Mouse (Mus musculus): ENCODE data around the gene Araf. TPM values are rescaled to one million over a fixed set of nuclear protein-coding genes. Genes with fewer than 3 reads are reported as not detected.

The Araf gene
- polyA plus RNA-seq, 1 experiment from 2014 or later = 196 TPM

DNA sequence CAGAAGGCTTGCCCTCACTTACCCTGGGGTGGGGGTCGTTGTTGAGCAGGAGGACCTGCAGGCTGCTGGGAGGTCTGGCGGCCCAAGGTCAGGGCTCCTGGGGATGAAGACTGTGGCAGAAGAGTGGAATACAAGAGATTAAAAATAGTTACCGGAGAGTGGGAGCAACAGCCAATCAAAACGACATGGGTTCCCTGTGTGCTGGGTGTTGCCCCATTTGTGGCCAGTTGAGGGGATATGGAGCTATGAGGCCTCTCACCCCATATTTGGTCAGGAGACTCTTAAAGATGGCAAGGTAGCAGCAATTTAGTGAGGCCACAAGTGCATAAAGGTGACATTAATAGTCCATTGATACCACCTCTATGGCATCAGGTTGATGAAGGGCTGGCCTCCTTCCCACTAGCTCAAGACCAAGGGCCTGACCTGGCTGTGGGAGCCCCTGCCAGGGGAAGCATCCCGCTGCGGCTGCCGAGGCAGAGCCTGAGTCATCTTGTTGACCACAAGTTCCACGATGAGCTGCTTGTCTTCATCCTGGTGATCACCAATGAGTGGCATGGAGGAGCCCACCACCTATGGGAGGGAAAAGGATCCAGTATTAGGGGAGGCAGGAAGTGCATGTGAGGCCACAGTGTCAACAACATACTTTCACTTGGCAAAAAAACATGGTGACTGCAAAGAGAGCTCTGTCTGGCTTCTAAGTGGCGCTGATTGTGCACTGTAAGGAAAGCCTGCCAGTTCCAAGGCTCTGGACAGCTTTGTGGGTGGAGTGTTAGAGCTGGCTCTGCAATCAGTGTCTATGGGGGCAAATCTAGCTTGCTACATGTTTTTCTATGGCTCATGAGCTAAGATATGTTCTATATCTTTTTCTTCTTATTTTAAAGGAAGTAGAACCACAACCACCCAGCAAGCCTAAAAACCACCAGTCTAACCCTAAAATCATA lies 65.8 kb downstream of the Araf start:
- Histone ChIP-seq H3K27me3 (replicated peaks; ENCODE audit: control insufficient read depth, insufficient read depth, low read length) (no peaks in the 10 kb centered on the region), H3K4me1 (ENCODE audit: control insufficient read depth, insufficient read depth, low read length) (no peaks in the 10 kb centered on the region), H3K4me2 (ENCODE audit: low read length) (no peak overlapping the region), H3K4me3 (ENCODE audit: low read depth, low read length) (no peak overlapping the region), H3K27ac (ENCODE audit: low read depth, low read length) (no peak overlapping the region), H3K9me3 (replicated peaks; ENCODE audit: control insufficient read depth, low read length) (no peaks in the 10 kb centered on the region), H3K36me3 (ENCODE audit: control insufficient read depth, insufficient read depth, low read length) (0 out of 2 replicates have a peak, but pooled peaks cover 5% of the 10 kb centered on the region), H3K9ac (ENCODE audit: low read length) (no peak overlapping the region)
- WGBS = 89% methylated on average over 9 of the region's 9 CpGs
- DNase-seq (ENCODE audit: low spot score) (no peak), ATAC-seq (no peak)

DNA sequence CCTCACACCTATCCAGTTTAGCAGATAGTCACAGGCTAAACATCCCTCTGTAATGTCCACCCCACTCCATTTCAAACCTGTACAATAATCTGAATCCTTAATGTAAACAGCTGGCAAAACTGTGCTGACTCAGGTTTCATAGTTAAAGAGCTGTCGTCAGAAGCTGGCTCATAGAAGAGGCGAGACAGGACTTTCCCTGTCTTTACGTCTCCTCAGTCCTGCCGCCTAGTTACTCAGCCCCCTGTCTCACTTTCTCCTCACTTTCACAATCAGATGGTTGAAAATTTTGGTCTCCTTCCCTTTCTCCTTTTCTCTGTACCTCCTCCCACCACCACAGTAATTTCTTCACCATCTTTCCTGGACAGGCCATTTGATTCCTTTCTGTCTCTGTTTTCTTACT lies 70.5 kb downstream of the Araf start:
- no peak for DNase-seq (ENCODE audit: low spot score)
- 75% methylated on average over 4 of the region's 4 CpGs for WGBS
- Histone ChIP-seq H3K4me3 (ENCODE audit: low read depth, low read length) (no peak overlapping the region), H3K27ac (ENCODE audit: low read depth, low read length) (no peak overlapping the region), H3K4me1 (ENCODE audit: control insufficient read depth, insufficient read depth, low read length) (no peaks in the 10 kb centered on the region), H3K4me2 (ENCODE audit: low read length) (no peak overlapping the region), H3K27me3 (replicated peaks; ENCODE audit: control insufficient read depth, insufficient read depth, low read length) (no peaks in the 10 kb centered on the region), H3K9me3 (replicated peaks; ENCODE audit: control insufficient read depth, low read length) (no peaks in the 10 kb centered on the region), H3K36me3 (ENCODE audit: control insufficient read depth, insufficient read depth, low read length) (no peaks in the 10 kb centered on the region), H3K9ac (ENCODE audit: low read length) (no peak overlapping the region)
- no peak for ATAC-seq

DNA sequence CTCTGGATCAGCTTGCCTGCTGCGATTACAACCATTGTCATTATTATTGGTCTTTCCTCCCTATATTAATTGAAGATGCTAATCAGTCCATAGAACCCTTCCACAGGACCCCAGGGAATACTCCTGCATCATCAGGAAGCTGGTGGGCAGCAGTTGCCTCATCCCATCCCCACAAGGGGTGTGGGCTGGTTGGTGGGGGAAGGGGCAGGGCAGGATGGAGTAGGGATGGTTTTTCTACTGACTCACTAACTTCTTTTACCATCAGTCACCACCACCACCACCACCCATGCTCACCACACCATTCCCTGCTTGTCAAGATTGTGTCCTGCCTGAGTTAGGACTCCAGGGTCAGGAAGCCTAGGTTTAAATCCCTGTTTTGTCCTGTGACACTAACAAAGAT lies 71.6 kb downstream of the Araf start:
- 74% methylated on average over 1 of the region's 1 CpGs for WGBS
- Histone ChIP-seq H3K9me3 (replicated peaks; ENCODE audit: control insufficient read depth, low read length) (no peaks in the 10 kb centered on the region), H3K4me1 (ENCODE audit: control insufficient read depth, insufficient read depth, low read length) (no peaks in the 10 kb centered on the region), H3K4me2 (ENCODE audit: low read length) (no peak overlapping the region), H3K9ac (ENCODE audit: low read length) (no peak overlapping the region), H3K27ac (ENCODE audit: low read depth, low read length) (no peak overlapping the region), H3K36me3 (ENCODE audit: control insufficient read depth, insufficient read depth, low read length) (no peaks in the 10 kb centered on the region), H3K4me3 (ENCODE audit: low read depth, low read length) (no peak overlapping the region), H3K27me3 (replicated peaks; ENCODE audit: control insufficient read depth, insufficient read depth, low read length) (no peaks in the 10 kb centered on the region)
- ATAC-seq (no peak), DNase-seq (ENCODE audit: low spot score) (no peak)

DNA sequence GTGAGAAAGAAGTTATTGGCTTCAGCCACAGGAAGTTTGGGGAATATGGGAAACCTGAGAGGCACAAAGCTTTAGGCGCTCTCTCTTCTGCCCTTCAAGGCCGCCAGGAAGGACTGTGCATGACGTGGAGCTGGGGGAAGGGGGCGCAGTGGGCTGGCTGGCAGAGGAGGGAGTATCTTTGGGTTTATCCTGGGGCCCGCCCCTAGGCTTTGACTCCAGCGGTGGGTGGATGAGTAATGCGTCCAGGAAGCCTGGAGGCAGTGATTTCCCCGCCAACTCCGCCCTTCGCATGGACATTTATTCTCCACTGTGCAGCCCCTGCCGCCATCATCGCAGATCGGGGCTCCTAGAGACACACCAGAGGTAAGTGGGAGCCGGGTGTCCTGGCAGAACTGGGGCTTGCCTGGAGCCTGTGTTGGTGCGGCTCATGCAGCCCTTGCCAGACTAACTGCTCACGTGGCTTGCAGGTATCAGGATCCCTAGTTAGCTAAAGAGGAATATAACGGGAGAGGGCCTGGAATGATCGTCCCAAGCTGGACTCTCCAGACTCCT lies 72.4 kb downstream of the Araf start, which contains the start of gene Timp1:
Gene Timp1, plus strand, starts transcription at position 205 of the 552 bp plus-strand sequence.
- ATAC-seq (peak; percentile 52; the same call in 1 of the 2 replicates), DNase-seq (ENCODE audit: low spot score) (no peak)
- H3K36me3 ChIP-seq (ENCODE audit: control insufficient read depth, insufficient read depth, low read length) = no peaks in the 10 kb centered on the region
- no peak within 1 kb of the TSS for H3K4me3 ChIP-seq (ENCODE audit: low read depth, low read length)
- no peak within 1 kb of the TSS for H3K27ac ChIP-seq (ENCODE audit: low read depth, low read length)
- H3K4me2 ChIP-seq (ENCODE audit: low read length) = peak within 1 kb of the TSS; percentile 29; the same call in 1 of the 2 replicates
- no peaks in the 10 kb centered on the region for H3K4me1 ChIP-seq (ENCODE audit: control insufficient read depth, insufficient read depth, low read length)
- no peaks in the 10 kb centered on the region for H3K27me3 ChIP-seq (replicated peaks; ENCODE audit: control insufficient read depth, insufficient read depth, low read length)
- H3K9me3 ChIP-seq (replicated peaks; ENCODE audit: control insufficient read depth, low read length) = no peaks in the 10 kb centered on the region
- 35% methylated on average over 18 of the region's 18 CpGs for WGBS
- H3K9ac ChIP-seq (ENCODE audit: low read length) = no peak within 1 kb of the TSS

DNA sequence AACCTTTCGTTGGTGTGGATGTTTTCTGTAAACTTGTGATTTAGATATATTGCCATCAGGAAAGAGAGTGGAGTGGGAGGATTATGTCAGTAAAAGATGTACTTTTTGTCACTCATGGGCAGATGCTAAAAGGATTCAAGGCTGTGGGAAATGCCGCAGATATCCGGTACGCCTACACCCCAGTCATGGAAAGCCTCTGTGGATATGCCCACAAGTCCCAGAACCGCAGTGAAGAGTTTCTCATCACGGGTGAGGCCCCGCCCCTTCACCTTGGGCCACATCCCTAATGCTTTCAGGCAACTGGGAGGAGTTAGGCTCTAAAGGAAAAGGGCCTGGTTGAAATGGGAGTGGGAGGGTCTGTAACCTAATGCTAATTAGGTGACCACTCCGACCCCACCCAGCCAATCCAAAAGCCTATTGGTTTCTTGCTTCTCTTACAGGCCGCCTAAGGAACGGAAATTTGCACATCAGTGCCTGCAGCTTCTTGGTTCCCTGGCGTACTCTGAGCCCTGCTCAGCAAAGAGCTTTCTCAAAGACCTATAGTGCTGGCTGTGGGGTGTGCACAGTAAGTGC lies 75.4 kb downstream of the Araf start:
- H3K27me3 ChIP-seq (replicated peaks; ENCODE audit: control insufficient read depth, insufficient read depth, low read length) = no peaks in the 10 kb centered on the region
- no peaks in the 10 kb centered on the region for H3K9me3 ChIP-seq (replicated peaks; ENCODE audit: control insufficient read depth, low read length)
- WGBS = 40% methylated on average over 11 of the region's 11 CpGs
- DNase-seq (ENCODE audit: low spot score) (no peak), ATAC-seq (no peak)
- H3K4me3 ChIP-seq (ENCODE audit: low read depth, low read length) = no peak overlapping the region
- no peak overlapping the region for H3K27ac ChIP-seq (ENCODE audit: low read depth, low read length)
- no peak overlapping the region for H3K4me2 ChIP-seq (ENCODE audit: low read length)
- no peaks in the 10 kb centered on the region for H3K4me1 ChIP-seq (ENCODE audit: control insufficient read depth, insufficient read depth, low read length)
- H3K36me3 ChIP-seq (ENCODE audit: control insufficient read depth, insufficient read depth, low read length) = no peaks in the 10 kb centered on the region
- no peak overlapping the region for H3K9ac ChIP-seq (ENCODE audit: low read length)

DNA sequence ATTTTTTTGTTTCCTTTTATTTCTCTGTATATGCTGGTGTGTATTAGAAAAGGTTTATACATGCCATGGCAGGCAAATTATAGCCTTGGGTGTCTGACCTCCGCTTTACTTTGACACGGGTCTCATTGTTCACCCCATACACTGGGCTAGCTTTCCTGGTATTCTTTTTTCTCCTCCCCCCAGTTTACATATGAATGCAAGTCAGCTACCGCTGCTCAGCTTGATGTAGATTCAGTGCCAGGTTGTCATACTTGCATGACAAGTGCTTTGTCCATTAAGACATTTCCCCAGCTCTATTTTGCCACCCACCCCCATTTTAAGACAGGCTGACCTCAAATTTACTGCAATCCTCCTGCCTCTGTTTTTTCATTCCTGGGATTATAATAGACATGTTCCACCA lies 77.6 kb downstream of the Araf start:
- H3K27me3 ChIP-seq (replicated peaks; ENCODE audit: control insufficient read depth, insufficient read depth, low read length) = no peaks in the 10 kb centered on the region
- no peak overlapping the region for H3K4me2 ChIP-seq (ENCODE audit: low read length)
- ATAC-seq (no peak), DNase-seq (ENCODE audit: low spot score) (peak; percentile 16)
- H3K9ac ChIP-seq (ENCODE audit: low read length) = no peak overlapping the region
- no peaks in the 10 kb centered on the region for H3K9me3 ChIP-seq (replicated peaks; ENCODE audit: control insufficient read depth, low read length)
- no peak overlapping the region for H3K4me3 ChIP-seq (ENCODE audit: low read depth, low read length)
- H3K4me1 ChIP-seq (ENCODE audit: control insufficient read depth, insufficient read depth, low read length) = no peaks in the 10 kb centered on the region
- H3K36me3 ChIP-seq (ENCODE audit: control insufficient read depth, insufficient read depth, low read length) = no peaks in the 10 kb centered on the region
- 26% methylated on average over 3 of the region's 3 CpGs for WGBS
- H3K27ac ChIP-seq (ENCODE audit: low read depth, low read length) = no peak overlapping the region

DNA sequence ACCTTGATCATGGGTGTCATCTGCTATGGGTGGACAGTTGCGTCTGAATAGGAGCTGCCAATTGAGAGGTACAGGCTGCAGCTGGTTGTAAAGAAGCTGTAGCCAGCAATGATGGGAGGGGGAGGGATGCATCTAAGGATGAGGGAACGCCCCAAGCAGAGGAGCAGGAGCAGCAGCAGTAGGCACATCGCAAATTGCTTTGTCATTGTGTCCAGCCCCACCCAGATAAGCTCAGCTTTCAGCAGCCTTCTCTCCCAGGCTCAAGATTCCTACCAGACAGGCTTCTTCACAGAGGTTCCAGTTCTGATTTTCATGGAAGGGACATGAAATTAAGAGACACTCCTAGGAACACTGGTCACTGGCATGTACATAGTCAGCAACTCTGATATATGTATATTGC lies 112.5 kb downstream of the Araf start:
- H3K36me3 ChIP-seq (ENCODE audit: control insufficient read depth, insufficient read depth, low read length) = 0 out of 2 replicates have a peak, but pooled peaks cover 2% of the 10 kb centered on the region
- H3K4me1 ChIP-seq (ENCODE audit: control insufficient read depth, insufficient read depth, low read length) = no peaks in the 10 kb centered on the region
- H3K27ac ChIP-seq (ENCODE audit: low read depth, low read length) = no peak overlapping the region
- WGBS = 42% methylated on average over 3 of the region's 3 CpGs
- no peak overlapping the region for H3K4me2 ChIP-seq (ENCODE audit: low read length)
- ATAC-seq (no peak), DNase-seq (ENCODE audit: low spot score) (no peak)
- H3K9me3 ChIP-seq (replicated peaks; ENCODE audit: control insufficient read depth, low read length) = no peaks in the 10 kb centered on the region
- no peak overlapping the region for H3K4me3 ChIP-seq (ENCODE audit: low read depth, low read length)
- H3K9ac ChIP-seq (ENCODE audit: low read length) = no peak overlapping the region
- no peaks in the 10 kb centered on the region for H3K27me3 ChIP-seq (replicated peaks; ENCODE audit: control insufficient read depth, insufficient read depth, low read length)
